Mouse (Mus musculus): Measurements from ENCODE around the gene Fgd3. TPM values are rescaled to one million over a fixed set of nuclear protein-coding genes. Genes with fewer than 3 reads are reported as not detected.

Fgd3 gene
- polyA plus RNA-seq, 3 experiments from 2014 or later = 10.4 to 19.8 (median 16.3) TPM

GRCm38 (mm10) chr13:49300771-49301170 lies 19.3 kb downstream of the Fgd3 start:
- ATAC-seq = peak; percentile 27

- peak; percentile 73 for ATAC-seq
These were observed 21.4 kb downstream of the Fgd3 start for GRCm38 (mm10) chr13:49298514-49299381.

- ATAC-seq = no peak
These were observed 23.8 kb downstream of the Fgd3 start for GRCm38 (mm10) chr13:49296270-49296669.

- ATAC-seq = no peak
These were observed 26.0 kb downstream of the Fgd3 start for GRCm38 (mm10) chr13:49294108-49294507.

GRCm38 (mm10) chr13:49291949-49292348 lies 28.2 kb downstream of the Fgd3 start:
- no peak for ATAC-seq

- ATAC-seq = peak; percentile 56
These were observed 28.7 kb downstream of the Fgd3 start for GRCm38 (mm10) chr13:49291398-49291797.

GRCm38 (mm10) chr13:49287224-49287623 lies 32.9 kb downstream of the Fgd3 start:
- no peak for ATAC-seq

GRCm38 (mm10) chr13:49286750-49287149 lies 33.4 kb downstream of the Fgd3 start:
- no peak for ATAC-seq

- ATAC-seq = peak; percentile 50
These were observed 36.4 kb downstream of the Fgd3 start for GRCm38 (mm10) chr13:49283686-49284085.

GRCm38 (mm10) chr13:49282168-49282567 lies 37.9 kb downstream of the Fgd3 start:
- no peak for ATAC-seq

- peak; percentile 57 for ATAC-seq
These were observed 48.0 kb downstream of the Fgd3 start for GRCm38 (mm10) chr13:49271831-49272765.

GRCm38 (mm10) chr13:49270500-49270899 lies 49.6 kb downstream of the Fgd3 start:
- ATAC-seq = peak; percentile 51

GRCm38 (mm10) chr13:49267645-49268044 lies 52.5 kb downstream of the Fgd3 start:
- peak; percentile 67 for ATAC-seq

GRCm38 (mm10) chr13:49260036-49260722 lies 59.9 kb downstream of the Fgd3 start:
- peak; percentile 50 for ATAC-seq

GRCm38 (mm10) chr13:49257819-49258313 lies 62.2 kb downstream of the Fgd3 start:
- peak; percentile 68 for ATAC-seq

- ATAC-seq = no peak
These were observed 67.4 kb downstream of the Fgd3 start for GRCm38 (mm10) chr13:49252746-49253145.

GRCm38 (mm10) chr13:49252113-49252512 lies 68.0 kb downstream of the Fgd3 start:
- no peak for ATAC-seq

- no peak for ATAC-seq
These were observed 69.2 kb downstream of the Fgd3 start for GRCm38 (mm10) chr13:49250716-49251517.

- no peak for ATAC-seq
These were observed 70.5 kb downstream of the Fgd3 start for GRCm38 (mm10) chr13:49249634-49250033.

GRCm38 (mm10) chr13:49248923-49249322 lies 71.2 kb downstream of the Fgd3 start:
- ATAC-seq = no peak

GRCm38 (mm10) chr13:49248467-49248862 lies 71.6 kb downstream of the Fgd3 start, which contains the start of gene Susd3:
Susd3 (minus strand) TSS chr13:49248706.
- no peak for ATAC-seq

All from inflammation-experienced regulatory T-cells, adult 6 months (primary cell).